Mouse (Mus musculus) retina, postnatal 1 day (tissue): Measurements from ENCODE around the gene Tmem236.

Experiments
- DNase-seq: peaks from one replicate; pipeline ENCODE4 v3.0.0-alpha.2; 2012

Gene Tmem236

DNA sequence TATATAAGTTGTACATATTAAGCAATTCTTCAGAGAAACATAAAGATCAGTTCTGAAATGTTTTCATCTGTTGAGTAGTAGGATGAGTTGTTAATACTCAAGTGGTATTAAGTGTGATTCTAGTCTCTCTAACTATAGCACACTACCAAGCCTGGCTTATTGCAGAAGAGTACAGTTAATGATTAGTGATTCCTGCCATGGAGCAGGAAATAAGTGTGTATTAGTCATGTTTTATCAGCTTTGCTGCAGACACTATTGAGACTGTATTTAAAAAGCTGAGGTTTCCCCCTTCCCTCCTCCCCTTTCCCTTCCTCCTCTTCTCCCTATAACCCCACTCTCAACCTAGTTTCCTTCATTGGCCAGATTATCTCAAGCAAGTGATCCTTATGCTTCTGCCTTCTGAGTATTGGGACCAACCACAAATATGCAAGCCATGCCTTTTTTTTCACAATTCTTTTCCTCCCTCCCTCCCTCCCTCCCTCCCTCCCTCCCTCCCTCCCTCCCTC lies 84.1 kb downstream of the Tmem236 start:
- no peak for DNase-seq

DNA sequence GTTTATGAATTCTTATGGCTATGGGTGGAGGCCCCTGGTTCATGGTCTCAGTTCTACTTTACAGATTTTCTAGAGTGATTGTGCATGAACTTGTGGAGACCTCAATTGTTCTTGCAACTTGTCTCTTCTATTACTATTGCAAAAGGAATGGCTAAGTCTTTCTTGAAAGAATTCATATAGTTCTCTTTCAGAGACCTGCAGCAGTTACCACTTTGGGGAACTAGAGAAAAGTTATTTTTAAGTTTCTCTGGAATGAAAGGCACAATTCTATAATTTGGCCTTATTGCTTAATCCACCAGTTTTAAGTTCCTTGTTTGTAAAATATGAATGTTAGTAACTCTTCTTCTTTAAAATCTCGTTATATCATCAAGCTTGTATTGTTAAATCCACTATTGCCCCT lies 87.8 kb downstream of the Tmem236 start:
- DNase-seq = no peak

DNA sequence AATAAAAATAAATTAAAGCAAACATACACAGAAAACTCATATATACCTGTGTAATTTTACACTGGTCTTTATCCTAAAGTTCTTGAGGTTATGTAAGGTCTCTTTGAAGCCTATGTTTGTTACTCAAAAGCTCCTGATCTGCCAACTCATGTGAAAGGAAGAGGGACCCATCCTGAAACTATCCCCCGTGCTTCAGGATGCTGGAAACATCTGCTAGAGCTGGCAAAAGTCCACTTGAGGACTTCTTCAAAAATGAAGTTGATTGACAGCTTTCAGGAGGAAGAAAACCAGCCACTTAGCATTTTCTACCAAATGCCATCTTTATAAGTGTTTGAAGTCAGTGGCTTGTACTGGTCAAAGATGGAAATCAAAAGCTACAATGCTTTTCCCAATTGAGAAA lies 94.8 kb downstream of the Tmem236 start:
- DNase-seq = no peak
